In the genomic region with DNA sequence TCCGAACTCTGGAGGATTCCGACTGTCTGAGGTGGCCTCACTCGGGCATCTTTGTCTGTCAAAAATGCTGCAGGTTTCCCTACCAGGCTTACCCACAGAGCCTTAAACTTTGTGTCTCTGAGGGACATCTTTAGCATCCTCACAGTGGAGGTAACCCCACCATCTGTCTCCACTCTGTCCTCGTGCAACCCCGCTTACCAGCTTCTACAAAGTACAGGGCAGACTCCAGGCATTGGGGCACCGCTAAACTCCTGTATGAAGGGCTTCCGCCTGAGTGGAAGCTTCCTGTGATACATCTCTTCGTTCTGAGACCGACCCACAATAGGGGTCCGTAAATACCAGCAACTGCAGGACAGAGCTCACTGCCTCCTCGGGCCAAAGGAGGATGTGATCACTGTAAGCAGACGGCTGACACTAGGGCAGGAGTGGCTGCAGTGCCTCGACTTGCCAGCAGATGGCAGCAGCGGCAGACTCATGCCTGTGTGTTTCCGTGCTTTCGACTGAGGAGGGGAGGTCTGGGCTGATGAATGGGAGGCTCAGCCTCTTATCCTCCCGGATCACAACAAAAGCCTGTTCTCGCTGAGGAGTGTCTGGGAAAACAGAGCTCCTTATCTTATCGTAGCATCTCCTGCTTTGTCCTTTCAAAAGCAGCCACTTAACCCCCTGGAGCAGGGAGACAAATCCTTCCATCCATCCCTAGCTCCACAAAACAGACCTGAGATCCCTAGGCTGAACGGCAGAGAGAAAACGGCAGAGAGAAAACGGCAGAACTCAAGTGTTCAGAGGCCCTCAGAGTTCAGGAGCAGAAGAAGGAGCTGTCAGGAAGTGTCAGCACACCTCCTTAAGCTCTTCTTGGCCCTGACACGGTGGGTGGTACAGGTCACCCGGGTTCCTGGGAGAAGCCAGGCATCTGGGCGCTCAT, we compare ENCODE assay signal across 7 mouse cellular contexts.
DNase-seq lines count a peak whose midpoint lies in the region; ATAC-seq lines count a peak whose summit lies in the region.

No protein-coding gene starts in this region.

- H3K4me1 ChIP-seq in embryonic facial prominence, embryonic 11.5 days (ENCODE audit: control insufficient read depth, insufficient read depth, low read length): no peaks in the 10 kb centered on the region; the same call in 1 of the 2 replicates
- H3K4me1 ChIP-seq in limb, embryonic 10.5 days: peaks cover 33% of the 10 kb centered on the region
- H3K4me1 ChIP-seq in midbrain, embryonic 15.5 days: peaks cover 8% of the 10 kb centered on the region

- peak overlapping the region; percentile 30 for H3K4me2 ChIP-seq in embryonic facial prominence, embryonic 11.5 days (ENCODE audit: low read depth, low read length)
- H3K4me2 ChIP-seq in midbrain, embryonic 15.5 days: peak overlapping the region; percentile 47

- no peaks in the 10 kb centered on the region for H3K9me3 ChIP-seq in embryonic facial prominence, embryonic 11.5 days (replicated peaks; ENCODE audit: control insufficient read depth, low read length)
- no peaks in the 10 kb centered on the region for H3K9me3 ChIP-seq in limb, embryonic 10.5 days (replicated peaks)
- no peaks in the 10 kb centered on the region for H3K9me3 ChIP-seq in midbrain, embryonic 15.5 days

- H3K4me3 ChIP-seq in embryonic facial prominence, embryonic 11.5 days (ENCODE audit: low read depth, low read length): no peak overlapping the region
- H3K4me3 ChIP-seq in limb, embryonic 10.5 days: peak overlapping the region; percentile 34
- 0 out of 2 replicates have a peak overlapping the region, but pooled peaks have one; percentile 13 for H3K4me3 ChIP-seq in midbrain, embryonic 15.5 days

- H3K9ac ChIP-seq in embryonic facial prominence, embryonic 11.5 days (replicated peaks; ENCODE audit: low read length): peak overlapping the region; percentile 41
- H3K9ac ChIP-seq in midbrain, embryonic 15.5 days: peak overlapping the region; percentile 25; the same call in 1 of the 2 replicates

- H3K36me3 ChIP-seq in embryonic facial prominence, embryonic 11.5 days (replicated peaks; ENCODE audit: control insufficient read depth, insufficient read depth, low read depth, low read length): no peaks in the 10 kb centered on the region
- H3K36me3 ChIP-seq in limb, embryonic 10.5 days: no peaks in the 10 kb centered on the region
- H3K36me3 ChIP-seq in midbrain, embryonic 15.5 days (replicated peaks): no peaks in the 10 kb centered on the region

- no peaks in the 10 kb centered on the region for H3K27me3 ChIP-seq in embryonic facial prominence, embryonic 11.5 days (ENCODE audit: control insufficient read depth, insufficient read depth, low read length)
- H3K27me3 ChIP-seq in limb, embryonic 10.5 days (ENCODE audit: low read depth, poor library complexity, severe bottlenecking): peaks cover 41% of the 10 kb centered on the region
- 0 out of 2 replicates have a peak, but pooled peaks cover 4% of the 10 kb centered on the region for H3K27me3 ChIP-seq in midbrain, embryonic 15.5 days (replicated peaks)

- peak; percentile 94 for DNase-seq in adrenal gland, postnatal 14 days
- peak; percentile 96 for DNase-seq in embryonic facial prominence, embryonic 11.5 days (ENCODE audit: low spot score)
- DNase-seq in heart, adult 18-20 months: peak; percentile 81 to 96
- DNase-seq in kidney, adult 18-20 months: peak; percentile 92
- peak; percentile 97 for DNase-seq in limb, embryonic 10.5 days (ENCODE audit: low spot score)
- peak; percentile 77 to 87 for DNase-seq in spleen, postnatal 10 days (ENCODE audit: low spot score in 2 of 2)

- peak; percentile 78 for ATAC-seq in embryonic facial prominence, embryonic 11.5 days (replicated peaks; ENCODE audit: insufficient number of reproducible peaks, low FRiP score, low TSS enrichment, low read depth)
- ATAC-seq in midbrain, embryonic 15.5 days (replicated peaks): peak; percentile 93

- 21% methylated on average over 25 of the region's 25 CpGs for WGBS in embryonic facial prominence, embryonic 11.5 days
- WGBS in limb, embryonic 10.5 days: 21% methylated on average over 25 of the region's 25 CpGs
- WGBS in midbrain, embryonic 15.5 days: 21% methylated on average over 25 of the region's 25 CpGs

- no peak overlapping the region for H3K27ac ChIP-seq in embryonic facial prominence, embryonic 11.5 days (replicated peaks; ENCODE audit: low read depth, low read length)
- peak overlapping the region; percentile 46; the same call in 1 of the 2 replicates for H3K27ac ChIP-seq in limb, embryonic 10.5 days
- H3K27ac ChIP-seq in midbrain, embryonic 15.5 days: peak overlapping the region; percentile 53
